ENCODE assay signal across 8 mouse cellular contexts in the genomic region with DNA sequence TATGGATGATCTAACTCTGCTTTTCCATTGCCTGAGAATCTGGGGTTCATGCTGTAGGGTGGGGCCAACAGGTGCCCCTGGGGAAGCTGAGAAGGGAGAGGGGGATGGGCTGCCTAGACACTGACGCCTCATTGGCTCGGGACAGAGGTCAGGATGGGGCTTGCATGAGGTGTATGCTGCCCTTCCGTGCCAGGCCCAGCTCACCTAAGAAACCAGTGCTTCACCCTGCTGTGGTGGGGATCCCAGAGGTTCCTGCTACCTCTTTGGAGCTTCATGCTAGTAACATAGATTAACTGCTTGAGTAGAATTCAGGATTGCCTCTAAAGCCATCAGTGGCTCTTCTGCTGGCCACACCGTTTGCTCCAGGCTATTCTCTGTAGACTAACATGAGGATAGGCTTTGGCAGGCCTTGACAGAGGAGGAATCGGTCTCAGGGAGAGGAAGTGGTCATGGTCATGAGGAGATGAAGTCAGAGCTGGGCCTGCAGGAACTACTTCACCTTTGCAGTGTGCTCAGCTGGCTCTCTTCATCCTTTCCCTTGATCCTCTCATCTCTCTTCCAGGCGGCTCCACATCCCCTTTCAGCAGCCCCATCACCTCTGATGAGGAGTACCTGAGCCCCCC. TPM values are rescaled to one million over a fixed set of nuclear protein-coding genes. Genes with fewer than 3 reads are reported as not detected.
DNase-seq lines count a peak whose midpoint lies in the region; ATAC-seq and TF ChIP-seq lines count a peak whose summit lies in the region.

No protein-coding gene starts in this region.

- intact Hi-C loops in heart, adult 2 months (cut with DNase I): no loop called here
- intact Hi-C loops in left cerebral cortex, postnatal 4 days (cut with DNase I): no loop called here

- no peak for TF ChIP-seq EP300 in heart, adult 2 months (IDR thresholded peaks at IDR 0.05; ENCODE audit: insufficient read depth, low read depth, low read length)

- ATAC-seq in neural tube, embryonic 11.5 days (ENCODE audit: insufficient read depth, low FRiP score, low TSS enrichment): no peak
- no peak for ATAC-seq in liver, embryonic 12.5 days
- no peak for ATAC-seq in CD4-positive, CD25-positive, alpha-beta regulatory T cell, adult 4 months

- peaks cover 5% of the 10 kb centered on the region; the same call in 1 of the 2 replicates for H3K4me1 ChIP-seq in heart, adult 2 months (ENCODE audit: control insufficient read depth, insufficient read depth, low read length)
- H3K4me1 ChIP-seq in neural tube, embryonic 11.5 days (ENCODE audit: control insufficient read depth, insufficient read depth, low read length): peaks cover 24% of the 10 kb centered on the region
- H3K4me1 ChIP-seq in liver, embryonic 12.5 days: peaks cover 22% of the 10 kb centered on the region

- peak overlapping the region; percentile 76 for H3K9ac ChIP-seq in heart, adult 2 months (ENCODE audit: low read depth, low read length)
- no peak overlapping the region for H3K9ac ChIP-seq in neural tube, embryonic 11.5 days (ENCODE audit: low read length)
- H3K9ac ChIP-seq in liver, embryonic 12.5 days: no peak overlapping the region

- H3K79me2 ChIP-seq in heart, adult 2 months (replicated peaks; ENCODE audit: control insufficient read depth, insufficient read depth, low read length): no peaks in the 10 kb centered on the region

- no peaks in the 10 kb centered on the region; the same call in 1 of the 2 replicates for H3K36me3 ChIP-seq in heart, adult 2 months (ENCODE audit: control insufficient read depth, insufficient read depth, low read length)
- H3K36me3 ChIP-seq in neural tube, embryonic 11.5 days (ENCODE audit: control insufficient read depth, insufficient read depth, low read length): no peaks in the 10 kb centered on the region
- peaks cover 7% of the 10 kb centered on the region; the same call in 1 of the 2 replicates for H3K36me3 ChIP-seq in liver, embryonic 12.5 days

- H3K27me3 ChIP-seq in heart, adult 2 months (ENCODE audit: control insufficient read depth, insufficient read depth, low read length): no peaks in the 10 kb centered on the region
- no peaks in the 10 kb centered on the region for H3K27me3 ChIP-seq in neural tube, embryonic 11.5 days (ENCODE audit: control insufficient read depth, insufficient read depth, low read length)
- H3K27me3 ChIP-seq in liver, embryonic 12.5 days (replicated peaks): peaks cover 18% of the 10 kb centered on the region; the same call in 1 of the 2 replicates

- TF ChIP-seq POLR2A in heart, adult 2 months (IDR thresholded peaks at IDR 0.05; ENCODE audit: insufficient read depth, low read depth, low read length): no peak

- peak in 1 of 2 experiments; percentile 45 for DNase-seq in heart, adult 2 months
- no peak for DNase-seq in heart, postnatal 4 days
- no peak for DNase-seq in neural tube, embryonic 11.5 days (ENCODE audit: low spot score)
- DNase-seq in neural tube, embryonic 10.5 days (ENCODE audit: extremely low spot score, low spot score): no peak
- no peak for DNase-seq in left cerebral cortex, postnatal 4 days
- no peak for DNase-seq in spleen, postnatal 10 days (ENCODE audit: low spot score in 2 of 2)

- peak overlapping the region; percentile 7 for H3K4me3 ChIP-seq in heart, adult 2 months
- H3K4me3 ChIP-seq in neural tube, embryonic 11.5 days (ENCODE audit: low read depth, low read length): no peak overlapping the region
- H3K4me3 ChIP-seq in liver, embryonic 12.5 days: peak overlapping the region; percentile 27; the same call in 1 of the 2 replicates

- H3K4me2 ChIP-seq in neural tube, embryonic 11.5 days (ENCODE audit: low read depth): peak overlapping the region; percentile 30
- H3K4me2 ChIP-seq in liver, embryonic 12.5 days: peak overlapping the region; percentile 51

- peak overlapping the region; percentile 95 for H3K27ac ChIP-seq in heart, adult 2 months
- H3K27ac ChIP-seq in neural tube, embryonic 11.5 days (ENCODE audit: low read depth, low read length): no peak overlapping the region
- no peak overlapping the region for H3K27ac ChIP-seq in liver, embryonic 12.5 days

- no peaks in the 10 kb centered on the region for H3K9me3 ChIP-seq in neural tube, embryonic 11.5 days (ENCODE audit: control insufficient read depth, low read length)
- no peaks in the 10 kb centered on the region for H3K9me3 ChIP-seq in liver, embryonic 12.5 days (replicated peaks)

- 35% methylated on average over 6 of the region's 6 CpGs for WGBS in heart, adult 2 months
- WGBS in neural tube, embryonic 11.5 days: 42% methylated on average over 6 of the region's 6 CpGs
- WGBS in liver, embryonic 12.5 days (ENCODE audit: insufficient replicate concordance): 22% methylated on average over 6 of the region's 6 CpGs

- no peak for TF ChIP-seq CTCF in heart, adult 2 months (IDR thresholded peaks at IDR 0.05)

RNA-seq across cellular contexts. Expression of a gene that starts 25.5 kb away (rescaled TPM):
- total RNA-seq in heart, adult 2 months (2021): 100 to 1,000 TPM; 131 to 135 TPM
- polyA plus RNA-seq in heart, adult 2 months (2012; rRNA removed): 94.0 and 109 TPM in 2 replicates
- total RNA-seq in heart, postnatal 4 days (2021): 100 to 1,000 TPM; 121 to 123 TPM
- 15.5 and 19.1 TPM in 2 replicates for polyA plus RNA-seq in neural tube, embryonic 11.5 days (2014; fragmentation: Nextera tagmentation; extraction: Ambion mirVana)
- 11.4 and 14.3 TPM in 2 replicates for polyA plus RNA-seq in liver, embryonic 12.5 days (2016; fragmentation: Nextera tagmentation; extraction: Ambion mirVana)
- total RNA-seq in left cerebral cortex, postnatal 4 days (2021): 100 to 1,000 TPM; 131 to 143 TPM
- polyA plus RNA-seq in CD4-positive, CD25-positive, alpha-beta regulatory T cell, adult 4 months (2017; shearing (Covaris generic)): under 1 TPM in 1 of 2 experiments, not detected in 1; 0.03 TPM

RNA-seq across cellular contexts. Expression of a gene that starts 35.1 kb away (rescaled TPM):
- total RNA-seq in heart, adult 2 months (2021): 10 to 100 TPM; 38.9 to 39.9 TPM
- polyA plus RNA-seq in heart, adult 2 months (2012; rRNA removed): 91.3 and 94.6 TPM in 2 replicates
- total RNA-seq in heart, postnatal 4 days (2021): 10 to 100 TPM; 41.1 to 41.4 TPM
- 62.5 and 64.2 TPM in 2 replicates for polyA plus RNA-seq in neural tube, embryonic 11.5 days (2014; fragmentation: Nextera tagmentation; extraction: Ambion mirVana)
- polyA plus RNA-seq in liver, embryonic 12.5 days (2016; fragmentation: Nextera tagmentation; extraction: Ambion mirVana): 44.0 and 47.9 TPM in 2 replicates
- 10 to 100 TPM; 47.9 to 60.5 TPM for total RNA-seq in left cerebral cortex, postnatal 4 days (2021)
- polyA plus RNA-seq in CD4-positive, CD25-positive, alpha-beta regulatory T cell, adult 4 months (2017; shearing (Covaris generic)): 10 to 100 TPM; 57.0 to 91.3 TPM

RNA-seq across cellular contexts. Expression of a gene that starts 40.5 kb away (rescaled TPM):
- total RNA-seq in heart, adult 2 months (2021): 1,000 to 10,000 TPM; 1,224 to 1,521 TPM
- polyA plus RNA-seq in heart, adult 2 months (2012; rRNA removed): 719 and 781 TPM in 2 replicates
- total RNA-seq in heart, postnatal 4 days (2021): 100 to 1,000 TPM; 742 to 747 TPM
- 15.8 and 18.0 TPM in 2 replicates for polyA plus RNA-seq in neural tube, embryonic 11.5 days (2014; fragmentation: Nextera tagmentation; extraction: Ambion mirVana)
- 6.9 and 7.4 TPM in 2 replicates for polyA plus RNA-seq in liver, embryonic 12.5 days (2016; fragmentation: Nextera tagmentation; extraction: Ambion mirVana)
- total RNA-seq in left cerebral cortex, postnatal 4 days (2021): 1 to 10 TPM; 1.6 to 2.5 TPM
- not detected for polyA plus RNA-seq in CD4-positive, CD25-positive, alpha-beta regulatory T cell, adult 4 months (2017; shearing (Covaris generic))

RNA-seq across cellular contexts. Expression of a gene that starts 49.6 kb away (rescaled TPM):
- total RNA-seq in heart, adult 2 months (2021): not detected
- not detected in 2 replicates for polyA plus RNA-seq in heart, adult 2 months (2012; rRNA removed)
- total RNA-seq in heart, postnatal 4 days (2021): not detected
- polyA plus RNA-seq in neural tube, embryonic 11.5 days (2014; fragmentation: Nextera tagmentation; extraction: Ambion mirVana): 2.3 and 2.9 TPM in 2 replicates
- 0.83 and 1.3 TPM in 2 replicates for polyA plus RNA-seq in liver, embryonic 12.5 days (2016; fragmentation: Nextera tagmentation; extraction: Ambion mirVana)
- total RNA-seq in left cerebral cortex, postnatal 4 days (2021): 10 to 100 TPM in 1 of 2 experiments, 1 to 10 TPM in 1; 8.6 to 10.2 TPM
- not detected for polyA plus RNA-seq in CD4-positive, CD25-positive, alpha-beta regulatory T cell, adult 4 months (2017; shearing (Covaris generic))

Comparison
In these comparisons a context has a peak if more than half of its experiments do, and no peak if none do; other contexts are left out.
1. RNA of a gene that starts 25.5 kb away (polyA plus RNA-seq): 94.0 to 109 TPM in heart, adult 2 months, 15.5 to 19.1 TPM in neural tube, embryonic 11.5 days and 11.4 to 14.3 TPM in liver, embryonic 12.5 days; 0.03 TPM in CD4-positive, CD25-positive, alpha-beta regulatory T cell, adult 4 months; every median in the first group is over 10 times any median in the second.
2. RNA of a gene that starts 40.5 kb away (polyA plus RNA-seq): 719 to 781 TPM in heart, adult 2 months; 15.8 to 18.0 TPM in neural tube, embryonic 11.5 days, 6.9 to 7.4 TPM in liver, embryonic 12.5 days and not detected in CD4-positive, CD25-positive, alpha-beta regulatory T cell, adult 4 months; every median in the first group is over 10 times any median in the second.